In genomic region chr7:127454905-127455304, GRCm38 (mm10) we compare ENCODE assay signal across 24 mouse cellular contexts. TPM values are rescaled to one million over a fixed set of nuclear protein-coding genes. Genes with fewer than 3 reads are reported as not detected.
DNase-seq lines count a peak whose midpoint lies in the region; ATAC-seq and TF ChIP-seq lines count a peak whose summit lies in the region.
"Had no signal": no experiment of that assay in that cellular context is flagged by ENCODE, and none has a peak within 500 bp of the region (broad histone marks: within the 10 kb centered on the region; RNA-seq: fewer than 3 reads in every experiment).

No protein-coding gene starts in this region.

- no peak for TF ChIP-seq CTCF in heart, adult 2 months (IDR thresholded peaks at IDR 0.05)
- no peak for TF ChIP-seq CTCF in testis, adult 2 months (IDR thresholded peaks at IDR 0.05; ENCODE audit: control insufficient read depth, insufficient read depth, insufficient replicate concordance, low read depth, low read length)

- H3K4me1 ChIP-seq in heart, adult 2 months (ENCODE audit: control insufficient read depth, insufficient read depth, low read length), result no peaks in the 10 kb centered on the region
- H3K4me1 ChIP-seq in testis, adult 2 months (ENCODE audit: control insufficient read depth, insufficient read depth, low read length), result peaks cover 1% of the 10 kb centered on the region; the same call in 1 of the 2 replicates

- no peak for TF ChIP-seq POLR2A in heart, adult 2 months (IDR thresholded peaks at IDR 0.05; ENCODE audit: insufficient read depth, low read depth, low read length)
- no peak for TF ChIP-seq POLR2A in testis, adult 2 months (IDR thresholded peaks at IDR 0.05; ENCODE audit: control insufficient read depth, low read depth, low read length)
- TF ChIP-seq POLR2A in myocyte (IDR thresholded peaks at IDR 0.05; ENCODE audit: insufficient read length, low read depth), result no peak

- peaks cover 2% of the 10 kb centered on the region; the same call in 1 of the 2 replicates for H3K79me2 ChIP-seq in heart, adult 2 months (replicated peaks; ENCODE audit: control insufficient read depth, insufficient read depth, low read length)
- peaks cover 38% of the 10 kb centered on the region for H3K79me2 ChIP-seq in myocyte (ENCODE audit: control insufficient read depth, insufficient read depth)

- no peak overlapping the region for H3K4me3 ChIP-seq in heart, adult 2 months
- H3K4me3 ChIP-seq in testis, adult 2 months (ENCODE audit: control insufficient read depth, low read depth, low read length), result peak overlapping the region; percentile 60
- H3K4me3 ChIP-seq in myocyte, result no peak overlapping the region
- H3K4me3 ChIP-seq: forebrain, embryonic 10.5 days; forebrain, embryonic 13.5 days; heart, embryonic 10.5 days; heart, embryonic 13.5 days had no signal

- H3ac ChIP-seq in myocyte (ENCODE audit: control insufficient read depth, insufficient read length), result no peak overlapping the region

- H3K27me3 ChIP-seq in heart, adult 2 months (ENCODE audit: control insufficient read depth, insufficient read depth, low read length), result no peaks in the 10 kb centered on the region
- no peaks in the 10 kb centered on the region for H3K27me3 ChIP-seq in testis, adult 2 months (ENCODE audit: control insufficient read depth, insufficient read depth, low read length)
- no peaks in the 10 kb centered on the region for H3K27me3 ChIP-seq in myocyte (ENCODE audit: control insufficient read depth, insufficient read depth, insufficient read length)
- H3K27me3 ChIP-seq: forebrain, embryonic 13.5 days; heart, embryonic 13.5 days had no signal

- H3K36me3 ChIP-seq in heart, adult 2 months (ENCODE audit: control insufficient read depth, insufficient read depth, low read length), result 0 out of 2 replicates have a peak, but pooled peaks cover 3% of the 10 kb centered on the region
- no peaks in the 10 kb centered on the region; the same call in 1 of the 2 replicates for H3K36me3 ChIP-seq in testis, adult 2 months (ENCODE audit: control insufficient read depth, insufficient read depth, low read length)
- H3K36me3 ChIP-seq in myocyte (ENCODE audit: control insufficient read depth, insufficient read depth), result peaks cover 22% of the 10 kb centered on the region

- 84% methylated on average over 7 of the region's 7 CpGs for WGBS in heart, adult 2 months

- no peak overlapping the region for H3K27ac ChIP-seq in heart, adult 2 months
- peak overlapping the region; percentile 44 for H3K27ac ChIP-seq in testis, adult 2 months (ENCODE audit: control insufficient read depth, insufficient read depth, low read depth, low read length)
- H3K27ac ChIP-seq: forebrain, embryonic 10.5 days; forebrain, embryonic 13.5 days; heart, embryonic 10.5 days; heart, embryonic 13.5 days; hindbrain, embryonic 14.5 days; hindbrain, postnatal 0 days had no signal

- no peak overlapping the region for H3K9ac ChIP-seq in heart, adult 2 months (ENCODE audit: low read depth, low read length)
- H3K9ac ChIP-seq: forebrain, embryonic 13.5 days; heart, embryonic 13.5 days; hindbrain, embryonic 14.5 days had no signal

- H3K4me2 ChIP-seq in myocyte (ENCODE audit: low read depth), result no peak overlapping the region
- H3K4me2 ChIP-seq: forebrain, embryonic 13.5 days; heart, embryonic 13.5 days; hindbrain, embryonic 14.5 days had no signal

- intact Hi-C loops in heart, adult 2 months (cut with DNase I), result no loop called here

- no peak for ATAC-seq in granulocyte monocyte progenitor cell, adult 5-6 weeks (replicated peaks; ENCODE audit: poor library complexity, severe bottlenecking)
- ATAC-seq: forebrain, embryonic 13.5 days; forebrain, embryonic 16.5 days; hindbrain, postnatal 0 days had no signal

- TF ChIP-seq EP300 in heart, adult 2 months (IDR thresholded peaks at IDR 0.05; ENCODE audit: insufficient read depth, low read depth, low read length), result no peak

- DNase-seq in heart, adult 11 months, result peak; percentile 70
- no peak for DNase-seq in heart, adult 2 months
- no peak for DNase-seq in testis, postnatal 14 days (ENCODE audit: low spot score)
- DNase-seq in spleen, adult 12 weeks (ENCODE audit: low spot score), result no peak
- DNase-seq: adrenal gland, postnatal 10 days; adrenal gland, postnatal 36 days; cerebellum, adult 18-20 months; cerebellum, adult 9-10 months; cerebellum, postnatal 14 days; gastrocnemius, postnatal 10 days; gastrocnemius, postnatal 36 days; heart, adult 18-20 months; heart, postnatal 14 days; heart, postnatal 4 days had no signal

TF ChIP-seq in myocyte, 11 proteins besides CTCF, POLR2A, EP300 and RAD21:
- TF ChIP-seq REST (IDR thresholded peaks at IDR 0.05; ENCODE audit: insufficient read depth, insufficient read length), result peak; percentile 85
- no peak for TF ChIP-seq E2F4 (IDR thresholded peaks at IDR 0.05; ENCODE audit: insufficient read depth)

RNA-seq across cellular contexts. Expression of gene Prr14, which starts 4.5 kb away (rescaled TPM):
- 10 to 100 TPM; 23.1 to 28.0 TPM for total RNA-seq in heart, adult 2 months (2021)
- polyA plus RNA-seq in heart, adult 2 months (2012; rRNA removed), result 45.6 and 61.6 TPM in 2 replicates
- polyA plus RNA-seq in testis, adult 2 months (2012; rRNA removed), result 55.4 and 58.4 TPM in 2 replicates
- polyA plus RNA-seq in myocyte (2012; fragmentation: generic; extraction: Trizol), result 26.5 TPM
- total RNA-seq in granulocyte monocyte progenitor cell, adult 5-6 weeks (2014; fragmentation: Nextera tagmentation), result 96.7 and 115 TPM in 2 replicates
- total RNA-seq in granulocyte monocyte progenitor cell, adult 5-6 weeks (2017), result 23.8 and 29.0 TPM in 2 replicates

RNA-seq across cellular contexts. Expression of gene Zfp689, which starts 5.9 kb away (rescaled TPM):
- total RNA-seq in heart, adult 2 months (2021), result 1 to 10 TPM in 1 of 2 experiments, under 1 TPM in 1; 0.93 to 1.5 TPM
- polyA plus RNA-seq in heart, adult 2 months (2012; rRNA removed), result 1.8 and 2.0 TPM in 2 replicates
- polyA plus RNA-seq in testis, adult 2 months (2012; rRNA removed), result 11.2 and 12.7 TPM in 2 replicates
- polyA plus RNA-seq in myocyte (2012; fragmentation: generic; extraction: Trizol), result 2.1 TPM
- 0.70 and 3.9 TPM in 2 replicates for total RNA-seq in granulocyte monocyte progenitor cell, adult 5-6 weeks (2014; fragmentation: Nextera tagmentation)
- 2.7 and 3.6 TPM in 2 replicates for total RNA-seq in granulocyte monocyte progenitor cell, adult 5-6 weeks (2017)

RNA-seq across cellular contexts. Expression of gene Fbrs, which starts 24.1 kb away (rescaled TPM):
- 10 to 100 TPM; 31.2 to 33.9 TPM for total RNA-seq in heart, adult 2 months (2021)
- 13.4 and 16.4 TPM in 2 replicates for polyA plus RNA-seq in heart, adult 2 months (2012; rRNA removed)
- polyA plus RNA-seq in testis, adult 2 months (2012; rRNA removed), result 42.8 and 44.8 TPM in 2 replicates
- 21.2 TPM for polyA plus RNA-seq in myocyte (2012; fragmentation: generic; extraction: Trizol)
- 87.1 and 132 TPM in 2 replicates for total RNA-seq in granulocyte monocyte progenitor cell, adult 5-6 weeks (2014; fragmentation: Nextera tagmentation)
- 21.9 and 28.5 TPM in 2 replicates for total RNA-seq in granulocyte monocyte progenitor cell, adult 5-6 weeks (2017)

RNA-seq across cellular contexts. Expression of gene Zfp688, which starts 33.0 kb away (rescaled TPM):
- total RNA-seq in heart, adult 2 months (2021), result 1 to 10 TPM; 3.3 to 3.8 TPM
- 4.9 and 8.1 TPM in 2 replicates for polyA plus RNA-seq in heart, adult 2 months (2012; rRNA removed)
- 18.6 and 30.1 TPM in 2 replicates for polyA plus RNA-seq in testis, adult 2 months (2012; rRNA removed)
- polyA plus RNA-seq in myocyte (2012; fragmentation: generic; extraction: Trizol), result 11.6 TPM
- 13.5 and 17.6 TPM in 2 replicates for total RNA-seq in granulocyte monocyte progenitor cell, adult 5-6 weeks (2014; fragmentation: Nextera tagmentation)
- 7.1 and 12.5 TPM in 2 replicates for total RNA-seq in granulocyte monocyte progenitor cell, adult 5-6 weeks (2017)

RNA-seq across cellular contexts. Expression of gene Zfp764, which starts 48.3 kb away (rescaled TPM):
- 1 to 10 TPM; 3.2 TPM for total RNA-seq in heart, adult 2 months (2021)
- polyA plus RNA-seq in heart, adult 2 months (2012; rRNA removed), result 2.6 and 3.5 TPM in 2 replicates
- polyA plus RNA-seq in testis, adult 2 months (2012; rRNA removed), result 0.30 and 0.31 TPM in 2 replicates
- polyA plus RNA-seq in myocyte (2012; fragmentation: generic; extraction: Trizol), result 1.2 TPM
- total RNA-seq in granulocyte monocyte progenitor cell, adult 5-6 weeks (2014; fragmentation: Nextera tagmentation), result 8.9 and 10.8 TPM in 2 replicates
- 12.5 and 15.1 TPM in 2 replicates for total RNA-seq in granulocyte monocyte progenitor cell, adult 5-6 weeks (2017)
